In the genomic region with DNA sequence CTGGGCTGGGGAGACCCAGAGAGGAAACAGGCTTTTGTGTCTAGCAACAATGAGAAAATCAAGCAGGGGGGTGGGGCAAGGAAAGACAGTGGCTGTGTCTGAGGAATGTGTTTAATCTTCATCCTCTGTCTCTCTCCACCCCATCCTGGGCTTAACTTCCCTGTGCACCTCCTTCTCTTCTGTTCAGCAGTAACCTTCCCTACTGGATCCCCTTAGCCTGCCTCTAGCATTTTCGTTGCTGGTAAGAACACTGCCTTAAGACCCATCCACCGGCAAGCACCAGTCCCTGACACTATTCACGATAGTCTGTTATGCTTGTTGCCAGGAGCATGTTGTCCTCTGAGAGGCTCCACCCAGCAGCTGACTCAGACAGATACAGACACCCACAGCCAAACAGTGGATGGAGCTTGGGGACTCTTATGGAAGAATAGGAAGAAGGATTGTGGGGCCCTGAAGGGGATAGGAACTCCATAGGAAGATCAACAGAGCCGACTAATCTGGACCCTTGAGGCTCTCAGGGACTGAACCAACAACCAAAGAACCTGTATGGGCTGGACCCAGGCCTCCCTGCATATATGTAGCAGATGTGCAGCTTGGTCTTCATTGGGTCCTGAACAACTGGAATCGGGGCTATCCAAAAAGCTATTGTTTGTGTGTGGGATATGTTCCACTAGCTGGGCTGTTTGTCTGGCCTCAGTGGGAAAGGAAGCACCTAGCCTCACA, we compare ENCODE assay signal across 9 mouse cellular contexts. TPM values are rescaled to one million over a fixed set of nuclear protein-coding genes. Genes with fewer than 3 reads are reported as not detected.
DNase-seq lines count a peak whose midpoint lies in the region; ATAC-seq and TF ChIP-seq lines count a peak whose summit lies in the region.
"Had no signal": no experiment of that assay in that cellular context is flagged by ENCODE, and none has a peak within 500 bp of the region (broad histone marks: within the 10 kb centered on the region; RNA-seq: fewer than 3 reads in every experiment).

No protein-coding gene starts in this region.

- H3K27ac ChIP-seq in kidney, embryonic 14.5 days (ENCODE audit: low read depth, low read length): peak overlapping the region; percentile 42
- no peak overlapping the region for H3K27ac ChIP-seq in kidney, adult 2 months (ENCODE audit: insufficient read depth, low read depth, low read length)
- peak overlapping the region; percentile 71 for H3K27ac ChIP-seq in bone marrow macrophage, adult 2 months (ENCODE audit: insufficient read depth, low read depth, low read length)
- H3K27ac ChIP-seq in neural tube, embryonic 15.5 days (replicated peaks): no peak overlapping the region

- H3K4me1 ChIP-seq in kidney, embryonic 14.5 days (ENCODE audit: control insufficient read depth, insufficient read depth, low read length): no peaks in the 10 kb centered on the region
- no peaks in the 10 kb centered on the region for H3K4me1 ChIP-seq in kidney, adult 2 months (ENCODE audit: control insufficient read depth, insufficient read depth, low read length)
- H3K4me1 ChIP-seq in bone marrow macrophage, adult 2 months (ENCODE audit: control insufficient read depth, insufficient read depth, low read length): peaks cover 42% of the 10 kb centered on the region
- H3K4me1 ChIP-seq in neural tube, embryonic 15.5 days: no peaks in the 10 kb centered on the region

- TF ChIP-seq CTCF in kidney, adult 2 months (conservative IDR thresholded peaks at IDR 0.05; ENCODE audit: insufficient read depth, insufficient read length, low read depth, low read length): no peak
- no peak for TF ChIP-seq CTCF in bone marrow macrophage, adult 2 months (IDR thresholded peaks at IDR 0.05; ENCODE audit: low read depth, low read length)

- H3K9me3 ChIP-seq in kidney, embryonic 14.5 days (ENCODE audit: control insufficient read depth, low read length): no peaks in the 10 kb centered on the region
- no peaks in the 10 kb centered on the region for H3K9me3 ChIP-seq in neural tube, embryonic 15.5 days (replicated peaks)

- H3K9ac ChIP-seq in kidney, embryonic 14.5 days (ENCODE audit: low read depth, low read length): no peak overlapping the region
- no peak overlapping the region for H3K9ac ChIP-seq in neural tube, embryonic 15.5 days (replicated peaks)

- DNase-seq in kidney, adult 2 months: no peak
- DNase-seq in heart, postnatal 36 days: peak; percentile 37 to 60
- DNase-seq in lung, postnatal 36 days: peak; percentile 68
- DNase-seq in frontal cortex, postnatal 10 days (ENCODE audit: low spot score in 2 of 2): no peak
- no peak for DNase-seq in frontal cortex, adult 2 months (ENCODE audit: extremely low spot score in 1 of 2, low spot score in 1 of 2)

- no peaks in the 10 kb centered on the region for H3K36me3 ChIP-seq in kidney, embryonic 14.5 days (ENCODE audit: control insufficient read depth, insufficient read depth, low read length)
- H3K36me3 ChIP-seq in kidney, adult 2 months (ENCODE audit: control insufficient read depth, insufficient read depth, low read length): no peaks in the 10 kb centered on the region
- no peaks in the 10 kb centered on the region for H3K36me3 ChIP-seq in neural tube, embryonic 15.5 days

- intact Hi-C loops in heart, postnatal 36 days (cut with DNase I): no loop called here

- whole genome bisulfite sequencing in kidney, embryonic 14.5 days: 39% methylated on average over 5 of the region's 5 CpGs
- WGBS in kidney, adult 2 months: 48% methylated on average over 5 of the region's 5 CpGs
- 44% methylated on average over 5 of the region's 5 CpGs for WGBS in neural tube, embryonic 15.5 days

- no peak for TF ChIP-seq POLR2A in kidney, adult 2 months (IDR thresholded peaks at IDR 0.05; ENCODE audit: low read depth, low read length)
- no peak for TF ChIP-seq POLR2A in bone marrow macrophage, adult 2 months (IDR thresholded peaks at IDR 0.05; ENCODE audit: borderline replicate concordance, low read depth, low read length)

- H3K4me2 ChIP-seq in kidney, embryonic 14.5 days (replicated peaks; ENCODE audit: low read depth, low read length): no peak overlapping the region
- no peak overlapping the region for H3K4me2 ChIP-seq in neural tube, embryonic 15.5 days

- no peaks in the 10 kb centered on the region for H3K27me3 ChIP-seq in kidney, embryonic 14.5 days (ENCODE audit: control insufficient read depth, insufficient read depth, low read length)
- no peaks in the 10 kb centered on the region for H3K27me3 ChIP-seq in kidney, adult 2 months (replicated peaks; ENCODE audit: control insufficient read depth, insufficient read depth, low read length)
- no peaks in the 10 kb centered on the region; the same call in 1 of the 2 replicates for H3K27me3 ChIP-seq in neural tube, embryonic 15.5 days (replicated peaks)

- no peak overlapping the region for H3K4me3 ChIP-seq in kidney, embryonic 14.5 days (ENCODE audit: low read length)
- no peak overlapping the region for H3K4me3 ChIP-seq in kidney, adult 2 months (ENCODE audit: insufficient read depth, low read depth, low read length)
- H3K4me3 ChIP-seq in bone marrow macrophage, adult 2 months (ENCODE audit: insufficient read depth, low read length): no peak overlapping the region
- H3K4me3 ChIP-seq in neural tube, embryonic 15.5 days (replicated peaks): no peak overlapping the region

- no peak for ATAC-seq in kidney, embryonic 14.5 days (ENCODE audit: low FRiP score, low TSS enrichment)
- no peak for ATAC-seq in neural tube, embryonic 15.5 days (ENCODE audit: low FRiP score)

RNA-seq across cellular contexts. Expression of gene Mymx, which starts 8.4 kb away (rescaled TPM):
- polyA plus RNA-seq in kidney, embryonic 14.5 days (2014; fragmentation: Nextera tagmentation; extraction: Ambion mirVana): 4.2 and 5.1 TPM in 2 replicates
- 6.4 and 7.1 TPM in 2 replicates for polyA plus RNA-seq in kidney, adult 2 months (2012; rRNA removed)
- polyA plus RNA-seq in bone marrow macrophage, adult 2 months (2012; ENCODE audit: insufficient read depth, insufficient read length, missing spikeins): not detected in 2 replicates
- not detected for total RNA-seq in heart, postnatal 36 days (2021)
- 1.5 and 1.6 TPM in 2 replicates for polyA plus RNA-seq in neural tube, embryonic 15.5 days (2015; fragmentation: Nextera tagmentation; extraction: Ambion mirVana)
- not detected in 2 replicates for polyA plus RNA-seq in frontal cortex, adult 2 months (2012; rRNA removed)
- total RNA-seq: common myeloid progenitor, adult 5-6 weeks had no signal

RNA-seq across cellular contexts. Expression of gene Slc29a1, which starts 10.9 kb away (rescaled TPM):
- polyA plus RNA-seq in kidney, embryonic 14.5 days (2014; fragmentation: Nextera tagmentation; extraction: Ambion mirVana): 61.4 and 83.5 TPM in 2 replicates
- polyA plus RNA-seq in kidney, adult 2 months (2012; rRNA removed): 89.5 and 90.4 TPM in 2 replicates
- polyA plus RNA-seq in bone marrow macrophage, adult 2 months (2012; ENCODE audit: insufficient read depth, insufficient read length, missing spikeins): 88.6 and 93.9 TPM in 2 replicates
- total RNA-seq in heart, postnatal 36 days (2021): 10 to 100 TPM; 66.7 to 73.5 TPM
- polyA plus RNA-seq in neural tube, embryonic 15.5 days (2015; fragmentation: Nextera tagmentation; extraction: Ambion mirVana): 42.8 and 77.5 TPM in 2 replicates
- 35.4 and 38.9 TPM in 2 replicates for polyA plus RNA-seq in frontal cortex, adult 2 months (2012; rRNA removed)

RNA-seq across cellular contexts. Expression of gene Hsp90ab1, which starts 37.2 kb away (rescaled TPM):
- 1,653 and 1,961 TPM in 2 replicates for polyA plus RNA-seq in kidney, embryonic 14.5 days (2014; fragmentation: Nextera tagmentation; extraction: Ambion mirVana)
- polyA plus RNA-seq in kidney, adult 2 months (2012; rRNA removed): 369 and 408 TPM in 2 replicates
- polyA plus RNA-seq in bone marrow macrophage, adult 2 months (2012; ENCODE audit: insufficient read depth, insufficient read length, missing spikeins): 586 and 617 TPM in 2 replicates
- total RNA-seq in heart, postnatal 36 days (2021): 1,000 to 10,000 TPM; 1,126 to 1,337 TPM
- 1,466 and 1,575 TPM in 2 replicates for polyA plus RNA-seq in neural tube, embryonic 15.5 days (2015; fragmentation: Nextera tagmentation; extraction: Ambion mirVana)
- polyA plus RNA-seq in frontal cortex, adult 2 months (2012; rRNA removed): 952 and 985 TPM in 2 replicates

RNA-seq across cellular contexts. Expression of gene Slc35b2, which starts 46.6 kb away (rescaled TPM):
- 122 and 140 TPM in 2 replicates for polyA plus RNA-seq in kidney, embryonic 14.5 days (2014; fragmentation: Nextera tagmentation; extraction: Ambion mirVana)
- polyA plus RNA-seq in kidney, adult 2 months (2012; rRNA removed): 75.5 and 96.1 TPM in 2 replicates
- polyA plus RNA-seq in bone marrow macrophage, adult 2 months (2012; ENCODE audit: insufficient read depth, insufficient read length, missing spikeins): 73.7 and 83.1 TPM in 2 replicates
- total RNA-seq in heart, postnatal 36 days (2021): 10 to 100 TPM; 27.6 to 32.7 TPM
- 86.3 and 99.5 TPM in 2 replicates for polyA plus RNA-seq in neural tube, embryonic 15.5 days (2015; fragmentation: Nextera tagmentation; extraction: Ambion mirVana)
- polyA plus RNA-seq in frontal cortex, adult 2 months (2012; rRNA removed): 57.3 and 59.5 TPM in 2 replicates

RNA-seq across cellular contexts. Expression of gene Capn11, which starts 48.8 kb away (rescaled TPM):
- polyA plus RNA-seq in kidney, embryonic 14.5 days (2014; fragmentation: Nextera tagmentation; extraction: Ambion mirVana): 0.10 TPM in 1 of 2 replicates, not detected in the other
- polyA plus RNA-seq in kidney, adult 2 months (2012; rRNA removed): 0.04 and 0.16 TPM in 2 replicates
- 1.5 and 1.7 TPM in 2 replicates for polyA plus RNA-seq in bone marrow macrophage, adult 2 months (2012; ENCODE audit: insufficient read depth, insufficient read length, missing spikeins)
- total RNA-seq in heart, postnatal 36 days (2021): not detected
- polyA plus RNA-seq in neural tube, embryonic 15.5 days (2015; fragmentation: Nextera tagmentation; extraction: Ambion mirVana): 0.77 and 1.2 TPM in 2 replicates
- 0.23 and 0.34 TPM in 2 replicates for polyA plus RNA-seq in frontal cortex, adult 2 months (2012; rRNA removed)

Comparison
In these comparisons a context has a peak if more than half of its experiments do, and no peak if none do; other contexts are left out.
1. H3K27ac ChIP-seq: peak in kidney, embryonic 14.5 days (single experiment) and bone marrow macrophage, adult 2 months (single experiment); none in kidney, adult 2 months (single experiment) and neural tube, embryonic 15.5 days (single experiment).
2. DNase-seq: peak in heart, postnatal 36 days (2 of 2) and lung, postnatal 36 days (single experiment); none in kidney, adult 2 months (single experiment), frontal cortex, postnatal 10 days (0 of 2) and frontal cortex, adult 2 months (0 of 2).